In the genomic region with DNA sequence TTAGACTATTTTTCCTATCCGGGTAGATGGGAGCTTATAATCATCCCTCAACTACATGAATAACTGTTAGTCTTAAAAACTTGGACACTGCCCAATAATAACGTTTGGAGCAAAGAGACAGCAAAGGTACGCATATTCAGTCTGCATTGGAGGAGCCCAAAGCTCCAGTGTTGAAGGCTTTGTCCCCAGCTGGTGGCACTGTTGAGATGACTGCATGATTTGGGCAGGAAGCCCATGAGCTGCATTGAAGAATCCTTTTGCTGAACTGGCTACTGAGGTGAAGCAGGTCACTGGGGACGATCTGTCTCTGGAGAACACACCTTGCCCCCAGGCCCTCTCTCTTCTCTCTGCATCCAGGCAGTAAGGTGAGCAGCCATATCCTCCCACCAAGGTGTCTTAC, we compare ENCODE assay signal across 10 mouse cellular contexts. TPM values are rescaled to one million over a fixed set of nuclear protein-coding genes. Genes with fewer than 3 reads are reported as not detected.
DNase-seq lines count a peak whose midpoint lies in the region; ATAC-seq and TF ChIP-seq lines count a peak whose summit lies in the region.
"Had no signal": no experiment of that assay in that cellular context is flagged by ENCODE, and none has a peak within 500 bp of the region (broad histone marks: within the 10 kb centered on the region; RNA-seq: fewer than 3 reads in every experiment).

No protein-coding gene starts in this region.

- WGBS in forebrain, postnatal 0 days, result 73% methylated on average over 4 of the region's 4 CpGs
- 86% methylated on average over 4 of the region's 4 CpGs for WGBS in forebrain, embryonic 13.5 days

- no peak overlapping the region for H3K27ac ChIP-seq in forebrain, postnatal 0 days (ENCODE audit: low read depth, low read length)
- H3K27ac ChIP-seq in forebrain, embryonic 13.5 days, result no peak overlapping the region
- H3K27ac ChIP-seq: limb, embryonic 13.5 days had no signal

- no peak overlapping the region for H3K4me2 ChIP-seq in forebrain, postnatal 0 days (ENCODE audit: low read depth)
- H3K4me2 ChIP-seq in forebrain, embryonic 13.5 days, result no peak overlapping the region
- H3K4me2 ChIP-seq: limb, embryonic 13.5 days had no signal

- no peak overlapping the region for H3K4me3 ChIP-seq in forebrain, postnatal 0 days (ENCODE audit: low read depth, low read length)
- no peak overlapping the region for H3K4me3 ChIP-seq in forebrain, embryonic 13.5 days
- H3K4me3 ChIP-seq: erythroblast, embryonic 14.5 days; limb, embryonic 13.5 days had no signal

- H3K36me3 ChIP-seq in forebrain, postnatal 0 days (ENCODE audit: insufficient read depth), result no peaks in the 10 kb centered on the region
- H3K36me3 ChIP-seq in forebrain, embryonic 13.5 days (ENCODE audit: poor library complexity, severe bottlenecking), result no peaks in the 10 kb centered on the region
- H3K36me3 ChIP-seq: limb, embryonic 13.5 days had no signal

- H3K27me3 ChIP-seq in forebrain, postnatal 0 days (ENCODE audit: insufficient read depth, low read length), result no peaks in the 10 kb centered on the region
- no peaks in the 10 kb centered on the region for H3K27me3 ChIP-seq in forebrain, embryonic 13.5 days
- H3K27me3 ChIP-seq: limb, embryonic 13.5 days had no signal

- H3K9ac ChIP-seq in forebrain, postnatal 0 days, result no peak overlapping the region
- no peak overlapping the region for H3K9ac ChIP-seq in forebrain, embryonic 13.5 days
- H3K9ac ChIP-seq: limb, embryonic 13.5 days had no signal

- intact Hi-C loops in heart, postnatal 14 days (cut with DNase I), result loop anchor here (1.0 to 2.0 kb wide), 3 partner anchors 43 to 355 kb away; no protein-coding TSS in a partner anchor

- H3K4me1 ChIP-seq in forebrain, postnatal 0 days (ENCODE audit: insufficient read depth), result peaks cover 7% of the 10 kb centered on the region
- H3K4me1 ChIP-seq in forebrain, embryonic 13.5 days, result peaks cover 5% of the 10 kb centered on the region

- no peak for ATAC-seq in forebrain, postnatal 0 days
- no peak for ATAC-seq in forebrain, embryonic 13.5 days
- ATAC-seq in activated CD4-positive, CD25-positive, alpha-beta regulatory T cell, adult 4 months, result no peak

- DNase-seq in forebrain, postnatal 0 days, result no peak
- DNase-seq in right cerebral cortex, adult 2 months (ENCODE audit: low spot score in 2 of 2), result peak; percentile 43 to 51
- DNase-seq in right cerebral cortex, postnatal 4 days, result no peak
- DNase-seq in heart, postnatal 14 days, result peak; percentile 39 to 69
- peak; percentile 46 for DNase-seq in lung, postnatal 36 days
- DNase-seq in spleen, adult 18-20 months, result no peak

- peak; percentile 43 for TF ChIP-seq CTCF in forebrain, postnatal 0 days (IDR thresholded peaks at IDR 0.05; ENCODE audit: low read depth)

- no peaks in the 10 kb centered on the region for H3K9me3 ChIP-seq in forebrain, postnatal 0 days (ENCODE audit: low read length)
- no peaks in the 10 kb centered on the region for H3K9me3 ChIP-seq in forebrain, embryonic 13.5 days (replicated peaks)
- H3K9me3 ChIP-seq: limb, embryonic 13.5 days had no signal

RNA-seq across cellular contexts. Expression of a gene that starts 43.5 kb away (rescaled TPM):
- 27.0 and 32.2 TPM in 2 replicates for total RNA-seq in forebrain, postnatal 0 days (2014; rRNA removed)
- 5.3 and 5.8 TPM in 2 replicates for polyA plus RNA-seq in forebrain, postnatal 0 days (2015; fragmentation: Nextera tagmentation; extraction: Ambion mirVana)
- 6.1 and 6.8 TPM in 2 replicates for polyA plus RNA-seq in forebrain, embryonic 13.5 days (2015; fragmentation: Nextera tagmentation; extraction: Ambion mirVana)
- 1 to 10 TPM; 8.1 to 8.9 TPM for total RNA-seq in heart, postnatal 14 days (2021)
- polyA plus RNA-seq in activated CD4-positive, CD25-positive, alpha-beta regulatory T cell, adult 4 months (2017; shearing (Covaris generic)), result 1 to 10 TPM in 1 of 2 experiments, under 1 TPM in 1; 0.24 to 1.5 TPM

Comparison
In these comparisons a context has a peak if more than half of its experiments do, and no peak if none do; other contexts are left out.
1. DNase-seq: peak in right cerebral cortex, adult 2 months (2 of 2), heart, postnatal 14 days (2 of 2) and lung, postnatal 36 days (single experiment); none in forebrain, postnatal 0 days (single experiment), right cerebral cortex, postnatal 4 days (single experiment) and spleen, adult 18-20 months (0 of 2).